In genomic region chr13:52721463-52721862, GRCm38 (mm10) we compare ENCODE assay signal across 16 mouse cellular contexts.
DNase-seq lines count a peak whose midpoint lies in the region; ATAC-seq lines count a peak whose summit lies in the region.
"Had no signal": no experiment of that assay in that cellular context is flagged by ENCODE, and none has a peak within 500 bp of the region (broad histone marks: within the 10 kb centered on the region; RNA-seq: fewer than 3 reads in every experiment).

No protein-coding gene starts in this region.

- DNase-seq in CD4-positive, CD25-positive, alpha-beta regulatory T cell, adult 2 months (ENCODE audit: low read depth, low spot score): peak; percentile 74
- DNase-seq in naive thymus-derived CD4-positive, alpha-beta T cell, adult 2 months (ENCODE audit: low read depth): peak; percentile 84
- peak; percentile 46 for DNase-seq in thymus, postnatal 25 days
- no peak for DNase-seq in Muller cell, postnatal 12 days (ENCODE audit: inconsistent ontology term)
- no peak for DNase-seq in left cerebral cortex, postnatal 10 days (ENCODE audit: extremely low spot score in 1 of 2, low spot score in 2 of 2)
- DNase-seq in cerebellum, postnatal 25 days: no peak
- DNase-seq: cerebellum, postnatal 14 days; heart, adult 11 months; kidney, adult 8-10 months; kidney, postnatal 25 days; layer of hippocampus, adult 9-11 months; lung, embryonic 14.5 days; midbrain, embryonic 14.5 days; right cerebral cortex, postnatal 25 days had no signal

- ATAC-seq in activated CD4-positive, CD25-positive, alpha-beta regulatory T cell, adult 4 months: peak; percentile 97
- ATAC-seq: forebrain, embryonic 16.5 days had no signal

- intact Hi-C loops in left cerebral cortex, postnatal 10 days (cut with DNase I): no loop called here

Comparison
In these comparisons a context has a peak if more than half of its experiments do, and no peak if none do; other contexts are left out.
1. DNase-seq: peak in CD4-positive, CD25-positive, alpha-beta regulatory T cell, adult 2 months (single experiment), naive thymus-derived CD4-positive, alpha-beta T cell, adult 2 months (single experiment) and thymus, postnatal 25 days (single experiment); none in Muller cell, postnatal 12 days (single experiment), left cerebral cortex, postnatal 10 days (0 of 2) and cerebellum, postnatal 25 days (0 of 2).